Mouse (Mus musculus) T-cell, adult 66 days (primary cell): ENCODE results near the gene Medag. TPM values are rescaled to one million over a fixed set of nuclear protein-coding genes. Genes with fewer than 3 reads are reported as not detected.

Source experiments
- total RNA-seq, 2 experiments: library from RNA; stranded (reverse); gene quantifications; 3 replicates in 1 of 2; 4 replicates in 1 of 2; pipeline ENCODE4 v1.2.4; 2023

Gene Medag
- total RNA-seq: not detected

DNA sequence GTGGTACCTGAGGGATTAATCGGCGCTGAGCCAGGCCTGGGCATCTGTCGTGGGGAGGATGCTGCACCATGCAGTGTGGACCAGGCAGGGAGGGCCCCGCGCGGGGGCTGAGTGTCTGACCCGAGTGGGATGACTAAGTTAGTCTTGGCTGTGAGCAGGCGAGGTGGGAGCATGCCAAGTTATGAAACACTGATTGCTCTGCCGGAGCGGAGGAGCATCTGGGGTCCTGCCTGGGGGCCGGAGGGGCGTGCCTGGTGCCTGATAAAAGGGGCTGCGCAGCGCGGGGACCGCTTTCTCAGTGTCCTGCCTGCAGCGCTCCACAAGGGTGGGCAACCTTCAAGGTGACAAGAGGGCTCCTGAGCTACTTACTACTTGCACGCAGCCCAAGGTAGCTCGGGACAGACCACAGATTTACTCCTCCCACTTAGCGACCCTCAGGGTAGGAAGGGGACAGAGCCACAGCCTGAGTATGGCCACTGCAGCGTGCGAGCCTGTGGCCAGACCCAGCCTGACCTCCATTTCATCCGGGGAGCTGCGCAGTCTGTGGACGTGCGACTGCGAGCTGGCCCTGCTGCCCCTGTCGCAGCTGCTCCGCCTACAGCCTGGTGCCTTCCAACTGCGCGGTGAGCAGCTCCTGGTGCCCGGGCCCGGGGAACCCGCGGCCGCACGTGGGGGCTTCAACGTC lies at the start of gene Medag:
Gene Medag (plus strand): TSS at position 241 of the 685 bp plus-strand sequence.

GRCm38 (mm10) chr5:149439531-149440179 lies 28.1 kb downstream of the Medag start, which contains the start of gene Tex26:
TSS of gene Tex26 (plus strand) at chr5:149439660.

Other genes starting within 250 kb of the Medag start
- gene Uspl1, start 227.4 kb upstream of the Medag start, total RNA-seq: 10 to 100 TPM; 79.4 to 90.2 TPM
- 100 to 1,000 TPM; 389 TPM for gene Hmgb1, start 227.3 kb upstream of the Medag start, total RNA-seq
- gene Alox5ap, start 147.0 kb upstream of the Medag start, total RNA-seq: 1 to 10 TPM; 3.1 to 6.8 TPM
- under 1 TPM in 1 of 2 experiments, not detected in 1; 0.68 TPM for gene Tex26, start 27.9 kb downstream of the Medag start, total RNA-seq
- 1 to 10 TPM in 1 of 2 experiments, under 1 TPM in 1; 0.24 to 1.9 TPM for gene Wdr95, start 116.9 kb downstream of the Medag start, total RNA-seq
- 100 to 1,000 TPM; 150 to 204 TPM for gene Hsph1, start 224.6 kb downstream of the Medag start, total RNA-seq